Mouse (Mus musculus) adrenal gland (tissue): Measurements from ENCODE around the gene Epb41l2.

ENCODE experiments used
- intact Hi-C: fragments of 180-260 bp; cut with DNase I; formaldehyde crosslinking; loops from one replicate; pipeline ENCODE4 v1.15.1; 2025

The Epb41l2 gene

DNA sequence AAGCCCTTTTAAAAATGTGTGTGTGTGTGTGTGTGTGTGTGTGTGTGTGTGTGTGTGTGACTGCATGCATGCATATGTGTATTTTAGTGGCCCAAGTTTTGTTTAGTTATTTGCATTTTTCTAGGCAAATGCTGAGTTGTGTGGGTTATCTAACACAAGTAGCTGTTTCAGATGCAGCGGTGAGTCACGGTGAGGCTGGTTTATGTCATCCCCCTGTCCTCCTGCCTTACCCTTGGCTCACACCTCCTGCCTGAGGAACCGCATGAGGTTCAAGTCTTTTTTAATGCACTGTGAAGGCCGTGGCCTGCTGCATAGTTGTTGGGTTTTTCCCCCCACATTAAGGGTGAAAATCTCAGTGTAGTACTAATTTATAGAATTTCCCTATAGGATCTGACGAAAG is 73.3 kb downstream of the Epb41l2 start:
- intact Hi-C loops: no loop called here

GRCm38 (mm10) chr10:25433524-25433923 is 73.9 kb downstream of the Epb41l2 start:
- intact Hi-C loops: no loop called here

- intact Hi-C loops: no loop called here
These were observed 74.9 kb downstream of the Epb41l2 start for GRCm38 (mm10) chr10:25434358-25435044.

GRCm38 (mm10) chr10:25436703-25437401 is 77.3 kb downstream of the Epb41l2 start:
- intact Hi-C loops: no loop called here

DNA sequence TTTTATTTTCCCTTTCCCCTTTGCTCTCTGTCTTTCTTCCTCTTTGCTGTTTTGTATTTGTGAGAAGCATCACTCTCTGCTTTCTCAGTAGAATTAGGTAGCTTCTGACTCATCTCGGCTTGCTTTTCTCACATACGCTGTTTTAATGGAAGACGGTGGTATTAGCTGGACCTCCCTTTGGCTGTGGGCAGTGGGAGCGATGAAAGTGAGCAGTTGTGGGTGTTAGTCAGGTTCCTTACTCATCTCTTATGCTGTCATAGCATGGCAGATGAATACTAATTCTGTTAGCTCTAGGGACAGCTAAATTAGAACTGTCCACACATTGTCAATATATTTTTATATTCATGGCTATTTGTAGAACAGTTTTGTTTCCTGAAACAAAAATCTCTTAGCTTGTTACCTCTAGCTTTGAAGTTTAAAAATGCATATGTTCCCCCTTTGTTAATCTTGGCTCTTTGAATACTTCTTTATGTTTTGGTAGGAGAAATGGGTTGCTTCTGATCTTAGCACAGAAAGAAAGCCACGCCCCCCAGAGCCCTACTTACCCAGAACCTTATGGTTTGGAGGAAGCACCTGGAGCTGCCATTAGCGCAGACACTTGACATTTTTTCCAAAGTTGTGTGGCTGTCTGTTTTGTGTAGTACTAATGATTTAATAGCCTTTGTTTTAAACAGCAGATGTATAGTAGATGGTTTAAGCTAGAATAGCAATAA is 78.1 kb downstream of the Epb41l2 start:
- intact Hi-C loops: no loop called here

DNA sequence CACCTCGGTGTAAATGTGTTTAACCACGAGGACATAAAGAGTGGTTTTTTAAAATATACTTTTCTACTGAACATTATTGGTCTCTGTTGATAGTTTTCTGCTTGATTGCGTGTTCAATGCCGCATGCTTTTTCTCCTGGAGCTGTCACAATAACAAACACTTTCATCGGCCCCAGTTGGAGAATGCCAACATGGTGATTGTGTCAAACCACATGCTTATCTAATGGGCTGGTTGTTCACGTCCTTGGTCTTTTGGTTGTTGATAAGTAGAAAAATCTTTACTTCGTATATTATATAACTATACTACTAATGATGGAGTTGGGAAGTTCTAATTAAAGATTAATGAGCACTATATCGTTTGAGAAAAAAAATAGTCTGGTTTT is 78.7 kb downstream of the Epb41l2 start:
- intact Hi-C loops: no loop called here

DNA sequence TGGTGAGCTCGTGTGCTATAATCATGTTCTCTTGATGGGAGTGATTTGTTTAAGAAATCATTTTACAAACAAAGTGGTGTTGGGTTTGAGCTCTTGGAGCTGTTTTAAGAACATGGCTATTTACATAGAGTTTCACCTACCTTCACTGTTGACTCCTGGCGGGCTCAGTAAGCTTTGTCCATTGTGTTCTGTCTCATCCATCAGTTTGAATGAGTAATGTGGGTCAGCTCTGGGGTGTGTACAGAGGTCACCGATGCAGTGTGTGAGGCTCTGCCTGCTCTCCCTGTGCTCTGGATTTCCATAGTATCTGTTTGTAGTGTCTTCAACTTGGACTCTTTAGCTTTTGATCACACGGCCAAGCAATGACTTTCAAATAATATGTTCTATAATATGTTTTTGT is 79.6 kb downstream of the Epb41l2 start:
- intact Hi-C loops: no loop called here

DNA sequence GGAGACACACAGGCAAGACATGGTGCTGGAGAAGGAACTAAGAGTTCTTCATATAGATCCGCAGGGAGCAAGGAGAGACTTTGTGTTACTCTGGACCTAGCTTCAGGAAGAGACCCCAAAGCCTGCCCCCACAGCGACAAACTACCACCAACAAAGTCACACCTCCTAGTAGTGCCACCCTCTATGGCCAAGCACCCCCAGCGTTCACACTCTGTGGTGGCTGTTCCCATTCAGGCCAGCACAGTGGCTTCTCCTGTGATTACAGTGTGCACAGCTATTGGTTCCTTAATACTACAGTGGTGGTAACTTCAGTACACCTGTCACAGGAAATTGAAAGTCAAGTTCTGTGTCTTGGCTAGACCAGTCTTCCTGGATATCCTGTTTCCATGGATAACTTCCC is 80.3 kb downstream of the Epb41l2 start:
- intact Hi-C loops: no loop called here

- intact Hi-C loops: no loop called here
These were observed 81.8 kb downstream of the Epb41l2 start for GRCm38 (mm10) chr10:25441405-25441804.

DNA sequence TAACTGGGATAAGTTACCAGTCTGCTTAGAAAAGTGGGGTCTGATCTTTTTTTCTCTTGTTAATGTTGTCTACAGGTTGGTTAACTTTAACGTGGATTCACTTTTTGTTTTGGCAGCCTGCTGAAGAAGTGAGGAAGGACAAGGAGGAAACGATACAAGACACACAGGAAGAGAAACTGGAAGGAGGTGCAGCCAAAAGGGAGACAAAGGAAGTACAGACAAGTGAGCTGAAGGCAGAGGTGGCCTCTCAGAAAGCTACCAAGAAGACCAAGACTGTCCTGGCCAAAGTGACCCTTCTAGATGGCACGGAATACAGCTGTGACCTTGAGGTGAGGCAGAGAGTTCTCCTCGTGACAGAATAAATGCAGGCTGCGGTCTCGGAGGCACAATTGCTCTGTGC is 84.0 kb downstream of the Epb41l2 start:
- intact Hi-C loops: no loop called here

DNA sequence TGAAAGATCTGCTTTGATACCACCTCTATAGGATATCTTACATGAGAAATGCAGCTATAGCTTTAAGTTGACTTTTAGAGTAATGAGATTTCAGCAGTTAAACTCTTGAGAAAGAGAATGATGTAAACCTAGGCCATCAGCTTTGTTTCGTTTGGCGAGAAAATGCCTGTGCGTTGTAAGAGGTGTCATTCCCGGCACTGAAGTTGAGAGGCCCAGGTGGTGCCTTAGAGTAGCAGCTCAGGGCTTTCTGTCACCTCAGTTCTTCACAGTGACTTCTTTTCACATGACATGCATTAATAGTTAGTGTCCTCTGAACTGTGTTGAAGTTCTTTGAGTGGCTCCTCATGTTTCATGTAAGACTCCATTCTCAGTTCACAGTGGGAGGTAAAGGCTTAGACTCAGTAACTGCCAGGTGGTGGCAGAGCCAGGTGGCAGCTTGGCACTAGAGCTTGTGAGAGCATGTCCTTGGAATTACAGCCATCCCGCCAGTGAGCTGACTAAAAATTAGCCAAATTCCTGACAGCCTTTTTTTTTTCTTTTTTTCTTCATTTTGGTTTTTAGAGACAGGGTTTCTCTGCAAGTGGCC is 84.7 kb downstream of the Epb41l2 start:
- intact Hi-C loops: no loop called here

- intact Hi-C loops: no loop called here
These were observed 87.4 kb downstream of the Epb41l2 start for GRCm38 (mm10) chr10:25446953-25447525.

DNA sequence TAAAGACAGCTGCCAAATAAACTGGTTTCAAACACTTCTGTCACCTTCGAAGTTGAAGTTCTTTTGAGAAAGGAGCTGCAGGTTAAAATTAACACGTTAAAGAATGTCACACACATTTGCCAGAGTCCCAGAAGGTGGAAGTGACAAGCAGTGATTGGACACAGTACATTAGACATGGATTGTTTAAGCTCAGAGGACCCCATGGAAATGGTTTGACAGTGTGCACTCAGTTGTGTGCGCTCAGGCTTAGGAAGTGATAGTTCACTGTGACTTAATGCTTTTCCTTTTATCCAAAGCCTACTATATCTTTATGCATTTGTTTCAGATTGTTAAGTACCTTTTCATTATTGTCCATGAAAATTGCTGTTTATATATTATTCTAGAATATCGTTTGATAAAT is 89.1 kb downstream of the Epb41l2 start:
- intact Hi-C loops: no loop called here

- intact Hi-C loops: no loop called here
These were observed 89.9 kb downstream of the Epb41l2 start for GRCm38 (mm10) chr10:25449312-25450020.

DNA sequence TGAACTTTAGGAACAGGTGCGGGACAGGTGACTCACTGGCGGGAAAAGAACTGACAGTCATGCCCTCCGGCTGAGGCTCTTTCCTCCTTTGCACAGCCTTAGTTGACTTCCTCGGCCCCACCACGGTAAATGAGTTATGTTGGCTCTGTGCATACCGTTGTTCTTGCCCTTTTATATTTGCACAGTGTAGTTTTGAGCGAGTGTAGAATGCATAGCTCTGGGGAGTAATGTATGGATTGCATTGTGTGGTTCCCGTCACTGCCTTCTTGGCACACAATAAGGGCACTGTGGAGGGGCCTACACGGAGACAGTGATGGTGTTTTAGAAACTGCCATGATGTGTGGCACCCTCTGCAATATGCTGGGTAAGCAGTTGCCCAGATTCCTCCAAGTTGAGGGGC is 93.6 kb downstream of the Epb41l2 start:
- intact Hi-C loops: no loop called here

GRCm38 (mm10) chr10:25453772-25454171 is 94.2 kb downstream of the Epb41l2 start:
- intact Hi-C loops: no loop called here

DNA sequence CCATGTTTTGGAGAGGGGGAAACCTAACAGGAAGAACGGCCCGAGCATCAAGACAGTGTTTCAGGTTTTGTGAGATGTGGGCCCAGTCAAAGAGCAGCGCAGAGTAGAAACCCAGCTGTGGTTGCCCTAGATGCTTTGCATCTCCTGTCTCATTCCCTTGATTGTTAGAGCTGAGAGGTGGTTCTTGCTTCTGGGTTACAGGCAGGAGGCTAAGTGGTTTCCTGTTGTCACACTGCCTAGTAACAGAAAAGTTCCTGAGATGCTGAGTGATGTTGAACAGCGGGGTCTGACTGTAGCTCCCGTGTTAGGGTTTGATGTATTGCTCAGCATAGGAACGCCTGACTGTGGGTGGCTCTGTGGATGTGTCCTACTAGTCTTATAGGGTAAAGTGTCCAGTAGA is 97.5 kb downstream of the Epb41l2 start:
- intact Hi-C loops: no loop called here

DNA sequence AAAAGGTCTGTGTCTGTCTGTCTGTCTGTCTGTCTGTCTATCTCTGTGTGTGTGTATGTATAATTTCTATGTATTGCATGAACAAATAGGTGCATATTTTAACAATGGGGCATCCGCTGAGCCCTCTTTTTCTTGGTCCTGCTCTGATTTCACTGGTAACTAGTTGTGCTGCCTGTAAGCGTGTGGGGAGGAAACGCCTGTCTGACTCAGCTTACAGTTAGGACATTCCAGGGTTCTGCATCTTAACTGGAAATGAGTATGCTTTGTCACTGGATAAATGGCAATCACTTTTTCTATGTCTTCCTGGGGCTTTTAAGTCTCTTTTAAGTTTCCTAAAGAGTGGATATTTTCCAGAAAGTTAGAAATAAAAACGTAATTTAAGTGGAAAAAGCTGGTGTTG is 98.4 kb downstream of the Epb41l2 start:
- intact Hi-C loops: no loop called here

DNA sequence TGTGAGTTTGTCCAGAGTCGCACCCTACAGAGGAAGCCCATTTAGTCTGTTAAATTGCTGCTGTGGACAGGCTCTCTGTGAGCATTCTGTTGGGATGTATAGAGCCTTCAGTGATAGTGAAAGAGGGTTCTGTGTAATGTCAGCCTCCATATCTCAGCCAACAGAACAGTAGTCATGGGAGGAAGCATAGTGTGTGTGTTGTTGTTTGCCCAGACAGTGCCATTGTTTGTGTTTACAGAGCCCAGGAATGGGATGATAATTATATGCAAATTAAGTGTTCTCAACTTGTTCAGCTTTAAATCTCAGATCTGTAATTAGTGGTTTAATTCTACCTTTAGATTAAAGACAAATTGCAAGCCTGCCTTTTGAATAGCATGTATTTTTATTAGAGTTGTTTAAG is 102.2 kb downstream of the Epb41l2 start:
- intact Hi-C loops: no loop called here

DNA sequence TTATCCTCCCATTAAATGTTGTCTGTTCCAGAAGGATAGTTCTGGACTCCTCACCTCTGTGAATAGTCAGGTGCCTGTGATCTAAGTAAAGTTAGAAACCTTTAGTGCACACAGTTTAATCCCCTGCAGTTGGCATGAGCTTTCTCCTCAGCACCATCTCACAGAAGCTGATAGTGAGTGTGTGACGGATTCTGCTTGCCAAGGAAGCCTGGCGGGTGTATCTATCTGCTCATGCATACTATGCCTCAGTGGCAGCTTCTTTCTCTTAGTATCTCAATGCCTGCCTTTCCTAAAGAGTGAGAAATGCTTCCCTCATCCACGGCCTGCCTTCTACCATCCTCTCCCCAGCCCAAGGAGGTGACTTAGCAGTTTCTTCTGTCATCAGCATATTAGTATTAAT is 103.1 kb downstream of the Epb41l2 start:
- intact Hi-C loops: no loop called here

DNA sequence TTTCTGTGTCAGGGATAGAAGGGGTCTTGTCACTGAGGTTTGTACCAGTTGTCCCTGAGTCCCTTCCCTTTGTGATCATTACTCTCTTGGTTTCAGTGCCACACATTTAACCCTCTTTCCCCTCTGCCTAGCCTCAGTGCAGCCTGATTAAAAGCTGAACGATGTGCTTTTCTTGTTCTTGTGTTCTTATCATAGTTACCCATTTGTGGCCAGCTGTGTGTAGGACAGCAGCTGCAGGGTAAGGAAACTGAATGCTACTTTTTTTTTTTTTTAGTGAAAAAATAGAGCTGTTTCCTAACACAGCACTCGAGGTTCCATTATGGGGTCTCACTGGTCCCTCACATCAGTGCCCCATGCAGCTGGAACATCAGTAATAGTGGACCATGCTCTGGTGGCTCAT is 106.9 kb downstream of the Epb41l2 start:
- intact Hi-C loops: no loop called here
